ENCODE assay signal across 28 mouse cellular contexts in genomic region chr3:157291286-157291685, GRCm38 (mm10).
DNase-seq lines count a peak whose midpoint lies in the region; ATAC-seq and TF ChIP-seq lines count a peak whose summit lies in the region.
"Had no signal": no experiment of that assay in that cellular context is flagged by ENCODE, and none has a peak within 500 bp of the region (broad histone marks: within the 10 kb centered on the region; RNA-seq: fewer than 3 reads in every experiment).

No protein-coding gene starts in this region.

- TF ChIP-seq CTCF in forebrain, postnatal 0 days (IDR thresholded peaks at IDR 0.05; ENCODE audit: low read depth), result no peak

- H3K9ac ChIP-seq in forebrain, embryonic 16.5 days (replicated peaks; ENCODE audit: low read depth, low read length), result no peak overlapping the region
- no peak overlapping the region for H3K9ac ChIP-seq in forebrain, postnatal 0 days
- no peak overlapping the region for H3K9ac ChIP-seq in neural tube, embryonic 11.5 days (ENCODE audit: low read length)
- no peak overlapping the region for H3K9ac ChIP-seq in hindbrain, embryonic 13.5 days
- H3K9ac ChIP-seq in midbrain, embryonic 14.5 days (replicated peaks; ENCODE audit: low read length), result no peak overlapping the region
- H3K9ac ChIP-seq: embryonic facial prominence, embryonic 15.5 days; heart, embryonic 13.5 days; intestine, embryonic 15.5 days; liver, embryonic 12.5 days; liver, postnatal 0 days had no signal

- no peak overlapping the region for H3K4me2 ChIP-seq in forebrain, embryonic 16.5 days (ENCODE audit: low read length)
- no peak overlapping the region for H3K4me2 ChIP-seq in forebrain, postnatal 0 days (ENCODE audit: low read depth)
- H3K4me2 ChIP-seq in neural tube, embryonic 11.5 days (ENCODE audit: low read depth), result no peak overlapping the region
- no peak overlapping the region for H3K4me2 ChIP-seq in hindbrain, embryonic 13.5 days
- no peak overlapping the region for H3K4me2 ChIP-seq in midbrain, embryonic 14.5 days (ENCODE audit: low read length)
- H3K4me2 ChIP-seq: embryonic facial prominence, embryonic 15.5 days; heart, embryonic 13.5 days; intestine, embryonic 15.5 days; liver, embryonic 12.5 days had no signal

- no peak overlapping the region for H3K4me3 ChIP-seq in forebrain, embryonic 16.5 days (replicated peaks; ENCODE audit: low read length)
- no peak overlapping the region for H3K4me3 ChIP-seq in forebrain, postnatal 0 days (ENCODE audit: low read depth, low read length)
- no peak overlapping the region for H3K4me3 ChIP-seq in neural tube, embryonic 11.5 days (ENCODE audit: low read depth, low read length)
- H3K4me3 ChIP-seq in hindbrain, embryonic 13.5 days, result no peak overlapping the region
- no peak overlapping the region for H3K4me3 ChIP-seq in midbrain, embryonic 14.5 days (replicated peaks; ENCODE audit: low read depth, low read length)
- H3K4me3 ChIP-seq: embryonic facial prominence, embryonic 10.5 days; embryonic facial prominence, embryonic 15.5 days; heart, embryonic 13.5 days; intestine, embryonic 15.5 days; liver, embryonic 12.5 days had no signal

- H3K4me1 ChIP-seq in forebrain, embryonic 16.5 days (replicated peaks; ENCODE audit: control insufficient read depth, insufficient read depth, low read length), result no peaks in the 10 kb centered on the region
- H3K4me1 ChIP-seq in forebrain, postnatal 0 days (ENCODE audit: insufficient read depth), result no peaks in the 10 kb centered on the region
- H3K4me1 ChIP-seq in neural tube, embryonic 11.5 days (ENCODE audit: control insufficient read depth, insufficient read depth, low read length), result no peaks in the 10 kb centered on the region
- H3K4me1 ChIP-seq in hindbrain, embryonic 13.5 days (replicated peaks), result peaks cover 5% of the 10 kb centered on the region; the same call in 1 of the 2 replicates
- H3K4me1 ChIP-seq in midbrain, embryonic 14.5 days (ENCODE audit: control insufficient read depth, insufficient read depth, low read length), result peaks cover 5% of the 10 kb centered on the region; the same call in 1 of the 2 replicates
- H3K4me1 ChIP-seq: embryonic facial prominence, embryonic 10.5 days; embryonic facial prominence, embryonic 15.5 days; heart, embryonic 13.5 days; intestine, embryonic 15.5 days; liver, embryonic 12.5 days had no signal

- no peaks in the 10 kb centered on the region for H3K36me3 ChIP-seq in forebrain, embryonic 16.5 days (ENCODE audit: control insufficient read depth, insufficient read depth)
- H3K36me3 ChIP-seq in forebrain, postnatal 0 days (ENCODE audit: insufficient read depth), result no peaks in the 10 kb centered on the region
- no peaks in the 10 kb centered on the region for H3K36me3 ChIP-seq in neural tube, embryonic 11.5 days (ENCODE audit: control insufficient read depth, insufficient read depth, low read length)
- H3K36me3 ChIP-seq in hindbrain, embryonic 13.5 days, result no peaks in the 10 kb centered on the region
- no peaks in the 10 kb centered on the region for H3K36me3 ChIP-seq in midbrain, embryonic 14.5 days (ENCODE audit: control insufficient read depth, insufficient read depth, low read length)
- H3K36me3 ChIP-seq: embryonic facial prominence, embryonic 10.5 days; embryonic facial prominence, embryonic 15.5 days; heart, embryonic 13.5 days; intestine, embryonic 15.5 days; liver, embryonic 12.5 days had no signal

- no peaks in the 10 kb centered on the region for H3K27me3 ChIP-seq in forebrain, embryonic 16.5 days (replicated peaks; ENCODE audit: control insufficient read depth, insufficient read depth, low read length)
- H3K27me3 ChIP-seq in forebrain, postnatal 0 days (ENCODE audit: insufficient read depth, low read length), result no peaks in the 10 kb centered on the region
- no peaks in the 10 kb centered on the region for H3K27me3 ChIP-seq in neural tube, embryonic 11.5 days (ENCODE audit: control insufficient read depth, insufficient read depth, low read length)
- no peaks in the 10 kb centered on the region for H3K27me3 ChIP-seq in hindbrain, embryonic 13.5 days
- H3K27me3 ChIP-seq in midbrain, embryonic 14.5 days (ENCODE audit: control insufficient read depth, insufficient read depth, low read length), result no peaks in the 10 kb centered on the region
- H3K27me3 ChIP-seq: embryonic facial prominence, embryonic 15.5 days; heart, embryonic 13.5 days; intestine, embryonic 15.5 days; liver, embryonic 12.5 days had no signal

- no peaks in the 10 kb centered on the region for H3K9me3 ChIP-seq in forebrain, embryonic 16.5 days (ENCODE audit: control insufficient read depth, low read length)
- no peaks in the 10 kb centered on the region for H3K9me3 ChIP-seq in forebrain, postnatal 0 days (ENCODE audit: low read length)
- no peaks in the 10 kb centered on the region for H3K9me3 ChIP-seq in neural tube, embryonic 11.5 days (ENCODE audit: control insufficient read depth, low read length)
- no peaks in the 10 kb centered on the region for H3K9me3 ChIP-seq in hindbrain, embryonic 13.5 days
- no peaks in the 10 kb centered on the region for H3K9me3 ChIP-seq in midbrain, embryonic 14.5 days (ENCODE audit: control insufficient read depth, low read length)
- H3K9me3 ChIP-seq: embryonic facial prominence, embryonic 10.5 days; embryonic facial prominence, embryonic 15.5 days; heart, embryonic 13.5 days; intestine, embryonic 15.5 days; liver, embryonic 12.5 days had no signal

- no peak overlapping the region for H3K27ac ChIP-seq in forebrain, embryonic 16.5 days (ENCODE audit: low read length)
- no peak overlapping the region for H3K27ac ChIP-seq in forebrain, postnatal 0 days (ENCODE audit: low read depth, low read length)
- no peak overlapping the region for H3K27ac ChIP-seq in neural tube, embryonic 11.5 days (ENCODE audit: low read depth, low read length)
- H3K27ac ChIP-seq in hindbrain, embryonic 13.5 days, result no peak overlapping the region
- H3K27ac ChIP-seq in midbrain, embryonic 14.5 days (replicated peaks; ENCODE audit: low read depth, low read length), result no peak overlapping the region
- H3K27ac ChIP-seq: embryonic facial prominence, embryonic 10.5 days; embryonic facial prominence, embryonic 15.5 days; heart, embryonic 13.5 days; intestine, embryonic 15.5 days; liver, embryonic 12.5 days had no signal

- WGBS in forebrain, embryonic 16.5 days, result 41% methylated on average over 1 of the region's 1 CpGs
- 25% methylated on average over 1 of the region's 1 CpGs for WGBS in forebrain, postnatal 0 days
- WGBS in neural tube, embryonic 11.5 days, result 56% methylated on average over 1 of the region's 1 CpGs
- WGBS in hindbrain, embryonic 13.5 days, result 28% methylated on average over 1 of the region's 1 CpGs
- WGBS in midbrain, embryonic 14.5 days, result 10% methylated on average over 1 of the region's 1 CpGs

- no peak for DNase-seq in forebrain, postnatal 0 days
- no peak for DNase-seq in neural tube, embryonic 11.5 days (ENCODE audit: low spot score)
- no peak for DNase-seq in neural tube, embryonic 10.5 days (ENCODE audit: extremely low spot score, low spot score)
- DNase-seq in midbrain, embryonic 14.5 days, result peak; percentile 34
- DNase-seq in heart, adult 9 months (ENCODE audit: low spot score in 2 of 2), result no peak
- DNase-seq in urinary bladder, postnatal 36 days (ENCODE audit: low spot score in 2 of 2), result no peak
- DNase-seq: adrenal gland, adult 2 months; adrenal gland, postnatal 36 days; cerebellum, postnatal 14 days; gastrocnemius, postnatal 36 days; heart, adult 18-20 months; heart, postnatal 10 days; kidney, adult 2 months; kidney, postnatal 36 days; layer of hippocampus, postnatal 36 days; left cerebral cortex, postnatal 4 days; liver, postnatal 0 days; lung, postnatal 36 days; right cerebral cortex, postnatal 14 days; thymus, postnatal 4 days had no signal

- ATAC-seq in forebrain, embryonic 16.5 days, result peak; percentile 45; the same call in 1 of the 2 replicates
- ATAC-seq in forebrain, postnatal 0 days, result no peak
- peak; percentile 73 for ATAC-seq in neural tube, embryonic 11.5 days (ENCODE audit: insufficient read depth, low FRiP score, low TSS enrichment)
- peak; percentile 69; the same call in 1 of the 2 replicates for ATAC-seq in hindbrain, embryonic 13.5 days (ENCODE audit: low FRiP score)
- no peak; the same call in 1 of the 2 replicates for ATAC-seq in midbrain, embryonic 14.5 days (ENCODE audit: low FRiP score, low TSS enrichment)
- ATAC-seq: CD4-positive, CD25-positive, alpha-beta regulatory T cell, adult 4 months; intestine, embryonic 15.5 days; liver, embryonic 12.5 days; liver, postnatal 0 days had no signal

Comparison
In these comparisons a context has a peak if more than half of its experiments do, and no peak if none do; other contexts are left out.
1. ATAC-seq: peak in forebrain, embryonic 16.5 days (single experiment), neural tube, embryonic 11.5 days (single experiment) and hindbrain, embryonic 13.5 days (single experiment); none in forebrain, postnatal 0 days (single experiment) and midbrain, embryonic 14.5 days (single experiment).